Mouse (Mus musculus) left cerebral cortex, adult 2 months (tissue): ENCODE measurements around the gene Oaz2. TPM values are rescaled to one million over a fixed set of nuclear protein-coding genes. Genes with fewer than 3 reads are reported as not detected.

Experiments
- DNase-seq, 2 experiments: peaks; one replicate each; pipeline ENCODE4 v3.0.0; 2021 to 2022; ENCODE audit warnings: low spot score in 2 of 2, mixed read lengths in 1 of 2; ENCODE audit errors: extremely low spot score in 1 of 2
- H3K27ac ChIP-seq: fragments of 200-600 bp; 2 replicates; pipeline ENCODE4 v1.8.1; 2022
- H3K4me3 ChIP-seq: fragments of 200-600 bp; 2 replicates; pipeline ENCODE4 v1.8.1; 2022
- CTCF ChIP-seq: fragments of 200-600 bp; IDR thresholded peaks from 2 replicates; pipeline ENCODE4 v1.8.1; 2022; ENCODE audit warnings: antibody characterized with exemption, mild to moderate bottlenecking, moderate library complexity
- intact Hi-C: fragments of 180-260 bp; cut with DNase I; formaldehyde crosslinking; loops from one replicate; pipeline ENCODE4 v1.15.1; 2025
- total RNA-seq, 2 experiments: library from RNA; stranded (reverse); gene quantifications; 2 replicates each; pipeline ENCODE4 v1.2.3; 2021

The Oaz2 gene
- total RNA-seq, 2 experiments from 2014 or later, result 218 to 230 TPM

- Histone ChIP-seq H3K4me3 (no peak overlapping the region), H3K27ac (no peak overlapping the region; the same call in 1 of the 2 replicates)
- no peak for DNase-seq
- intact Hi-C loops, result loop anchor here (5.0 kb wide), 1 partner anchor 129 kb away; the partner anchor contains the start of gene Zfp609
- no peak for TF ChIP-seq CTCF
These were observed 30.2 kb downstream of the Oaz2 start for GRCm38 (mm10) chr9:65697992-65698391.

GRCm38 (mm10) chr9:65700504-65700903 lies 32.7 kb downstream of the Oaz2 start:
- intact Hi-C loops, result no loop called here
- no peak for DNase-seq
- TF ChIP-seq CTCF, result no peak
- H3K4me3 ChIP-seq, result no peak overlapping the region
- no peak overlapping the region for H3K27ac ChIP-seq

GRCm38 (mm10) chr9:65702286-65702685 lies 34.5 kb downstream of the Oaz2 start:
- intact Hi-C loops, result no loop called here
- DNase-seq, result no peak
- Histone ChIP-seq H3K4me3 (no peak overlapping the region), H3K27ac (no peak overlapping the region)
- TF ChIP-seq CTCF, result no peak

DNA sequence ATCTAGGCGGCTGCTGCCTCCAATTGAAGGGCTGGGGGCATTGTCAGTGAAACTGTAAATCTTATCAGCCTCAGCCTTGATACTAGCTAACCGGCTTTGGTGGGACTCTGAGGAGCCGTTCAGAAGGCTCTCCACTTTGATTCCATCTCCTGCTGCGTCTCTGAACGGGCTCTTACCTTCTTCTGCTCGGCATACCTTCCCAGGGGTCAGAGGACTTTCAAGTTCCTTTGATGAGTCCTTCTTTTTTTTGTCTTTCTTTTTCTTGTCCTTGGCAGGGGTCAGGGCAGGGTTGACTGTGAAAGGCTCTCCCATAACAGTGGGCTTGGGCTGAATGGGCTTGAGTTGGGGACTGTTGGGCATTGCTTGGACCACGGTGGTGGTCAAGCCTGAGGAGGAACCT lies 35.4 kb downstream of the Oaz2 start:
- intact Hi-C loops, result no loop called here
- no peak for TF ChIP-seq CTCF
- Histone ChIP-seq H3K27ac (no peak overlapping the region), H3K4me3 (no peak overlapping the region)
- DNase-seq, result no peak

DNA sequence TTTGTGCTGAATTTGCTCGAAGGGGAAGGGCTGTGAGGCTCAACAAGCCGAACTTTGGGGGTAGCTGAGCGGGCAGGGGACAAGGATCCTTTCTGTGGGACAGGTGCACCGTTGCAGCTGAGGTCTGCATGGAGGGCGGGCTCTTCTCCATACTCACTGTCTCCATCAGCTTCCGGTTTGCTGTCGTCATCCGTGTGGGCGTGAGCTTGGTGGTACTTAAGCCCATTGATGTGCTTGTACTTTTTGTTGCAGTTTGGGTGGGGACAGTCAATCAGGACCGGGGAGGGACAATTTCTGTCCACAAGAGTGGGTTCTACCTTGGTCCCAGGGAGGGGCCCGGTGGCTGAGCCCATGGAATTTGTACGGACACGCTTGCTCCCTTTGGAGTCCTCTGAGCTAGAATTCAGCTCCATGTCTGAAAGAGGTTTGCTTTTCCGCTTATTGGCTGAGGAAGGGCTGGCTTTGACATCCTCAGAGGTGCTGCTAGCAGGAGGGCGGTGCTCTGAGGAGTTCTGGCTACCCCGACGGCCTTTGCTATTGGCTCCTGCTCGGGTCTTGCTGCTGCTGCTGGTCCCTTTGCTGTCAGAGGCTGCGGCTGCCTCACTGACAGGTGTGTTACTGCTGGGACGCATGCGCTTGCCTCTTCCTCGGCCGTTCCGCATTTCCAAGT lies 36.3 kb downstream of the Oaz2 start:
- no peak overlapping the region for H3K4me3 ChIP-seq
- no peak for TF ChIP-seq CTCF
- intact Hi-C loops, result no loop called here
- DNase-seq, result no peak
- no peak overlapping the region for H3K27ac ChIP-seq

- H3K4me3 ChIP-seq, result no peak overlapping the region
- TF ChIP-seq CTCF, result no peak
- intact Hi-C loops, result no loop called here
- no peak for DNase-seq
- H3K27ac ChIP-seq, result no peak overlapping the region
These were observed 50.4 kb downstream of the Oaz2 start for GRCm38 (mm10) chr9:65718195-65718594.

- no peak for TF ChIP-seq CTCF
- intact Hi-C loops, result no loop called here
These were observed 53.4 kb downstream of the Oaz2 start for GRCm38 (mm10) chr9:65721161-65721566.

GRCm38 (mm10) chr9:65724471-65725290 lies 56.9 kb downstream of the Oaz2 start:
- no peak overlapping the region for H3K4me3 ChIP-seq
- intact Hi-C loops, result no loop called here
- peak overlapping the region; percentile 41; the same call in 1 of the 2 replicates for H3K27ac ChIP-seq
- TF ChIP-seq CTCF, result no peak
- no peak for DNase-seq

More at GRCm38 (mm10) chr9:65721161-65721566, 53.4 kb downstream of the Oaz2 start:
- DNase-seq, result no peak
- Histone ChIP-seq H3K4me3 (no peak overlapping the region), H3K27ac (no peak overlapping the region)

DNA sequence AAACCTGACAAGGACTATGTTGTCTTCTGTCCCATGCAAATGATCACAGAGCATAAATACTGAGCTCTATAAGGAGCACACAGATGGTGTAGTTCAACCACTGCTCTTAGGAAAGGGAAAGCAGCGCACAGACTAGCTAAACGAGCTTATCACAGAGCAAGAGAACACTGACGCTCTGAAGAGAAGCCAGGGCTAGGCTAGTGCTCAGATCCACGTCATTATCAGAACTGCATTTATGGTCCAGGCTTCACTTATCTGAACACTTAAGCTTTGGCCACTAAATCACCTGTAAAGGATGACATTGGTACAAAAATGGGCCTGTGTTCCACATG lies 57.5 kb downstream of the Oaz2 start:
- intact Hi-C loops, result no loop called here
- no peak for DNase-seq
- no peak for TF ChIP-seq CTCF
- H3K27ac ChIP-seq, result peak overlapping the region; percentile 41
- H3K4me3 ChIP-seq, result no peak overlapping the region

GRCm38 (mm10) chr9:65726431-65726830 lies 58.6 kb downstream of the Oaz2 start:
- Histone ChIP-seq H3K4me3 (no peak overlapping the region), H3K27ac (no peak overlapping the region)
- intact Hi-C loops, result no loop called here
- no peak for TF ChIP-seq CTCF
- DNase-seq, result no peak

DNA sequence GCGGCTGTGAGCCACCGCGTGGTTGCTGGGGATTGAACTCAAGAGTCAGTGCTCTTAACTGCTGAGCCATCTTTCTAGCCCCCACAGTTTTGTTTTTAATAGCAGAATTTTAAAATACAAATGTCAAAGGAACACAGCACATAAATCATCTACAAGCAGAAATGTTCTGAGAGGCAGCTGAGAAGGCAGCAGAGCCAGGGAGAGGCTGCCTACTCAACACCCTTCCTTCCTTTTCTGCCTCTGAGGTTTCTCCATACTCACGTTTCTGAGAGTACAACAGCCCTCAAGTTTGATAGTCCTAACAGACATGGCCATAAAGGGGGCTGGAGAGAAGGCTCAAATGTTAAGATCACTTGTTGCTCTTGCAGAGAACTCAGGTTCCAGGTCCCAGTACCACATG lies 59.7 kb downstream of the Oaz2 start:
- no peak for DNase-seq
- TF ChIP-seq CTCF, result no peak
- intact Hi-C loops, result no loop called here
- Histone ChIP-seq H3K27ac (no peak overlapping the region), H3K4me3 (no peak overlapping the region)

DNA sequence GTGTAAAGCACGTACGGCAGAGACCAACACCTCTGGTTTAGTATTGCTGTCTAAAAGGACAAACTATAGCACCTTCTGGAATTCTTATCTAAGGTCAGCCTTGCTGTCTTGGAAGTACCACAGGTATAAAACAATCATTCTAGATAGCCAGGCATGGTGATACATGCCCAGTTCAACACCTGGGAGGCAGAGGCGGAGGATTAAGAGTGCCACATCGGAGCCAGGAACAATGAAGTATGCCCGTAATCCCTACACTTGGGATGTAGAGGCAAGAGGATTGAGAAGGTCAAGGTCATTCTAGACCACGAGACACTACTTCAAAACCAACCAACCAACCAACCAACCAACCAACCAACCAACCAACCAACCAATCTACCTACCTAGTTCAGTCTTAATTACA lies 60.8 kb downstream of the Oaz2 start:
- intact Hi-C loops, result no loop called here
- no peak overlapping the region for H3K27ac ChIP-seq
- TF ChIP-seq CTCF, result no peak
- no peak for DNase-seq
- H3K4me3 ChIP-seq, result no peak overlapping the region
